Mouse (Mus musculus) erythroblast, adult 5-6 weeks (primary cell): ENCODE results near the gene Tcte3. TPM values are rescaled to one million over a fixed set of nuclear protein-coding genes. Genes with fewer than 3 reads are reported as not detected.

Experiments
- total RNA-seq, 2 experiments: library from RNA; stranded (forward) in 1 of 2; stranded (reverse) in 1 of 2; fragments of 150-400 nt in 1 of 2; fragments of 200-764, 138-1000 nt in 1 of 2; gene quantifications; 2 replicates each; pipeline versions ENCODE4 v1.2.3 to v1.2.4; 2015 to 2017; ENCODE audit warnings: low replicate concordance in 2 of 2

The Tcte3 gene
- total RNA-seq, 2 experiments from 2014 or later, result not detected

Other genes with a start within 250 kb of the Tcte3 start
- gene Wdr27, start 98.3 kb downstream of the Tcte3 start, total RNA-seq (2015; ENCODE audit: low replicate concordance), result not detected in 2 replicates
- not detected in 2 replicates for gene Wdr27, start 98.3 kb downstream of the Tcte3 start, total RNA-seq (2017; ENCODE audit: low replicate concordance)
- gene 1600012H06Rik, start 98.3 kb downstream of the Tcte3 start, total RNA-seq (2015; ENCODE audit: low replicate concordance), result 5.4 and 9.0 TPM in 2 replicates
- gene 1600012H06Rik, start 98.3 kb downstream of the Tcte3 start, total RNA-seq (2017; ENCODE audit: low replicate concordance), result 6.7 and 6.8 TPM in 2 replicates
- 88.6 and 101 TPM in 2 replicates for gene Phf10, start 80.2 kb downstream of the Tcte3 start, total RNA-seq (2015; ENCODE audit: low replicate concordance)
- gene Phf10, start 80.2 kb downstream of the Tcte3 start, total RNA-seq (2017; ENCODE audit: low replicate concordance), result 42.1 and 49.3 TPM in 2 replicates
- 0.96 and 1.3 TPM in 2 replicates for gene 9030025P20Rik, start 63.0 kb downstream of the Tcte3 start, total RNA-seq (2015; ENCODE audit: low replicate concordance)
- 0.94 and 3.1 TPM in 2 replicates for gene 9030025P20Rik, start 63.0 kb downstream of the Tcte3 start, total RNA-seq (2017; ENCODE audit: low replicate concordance)
- gene Gm3417, start 62.7 kb downstream of the Tcte3 start, total RNA-seq (2015; ENCODE audit: low replicate concordance), result not detected in 2 replicates
- not detected in 2 replicates for gene Gm3417, start 62.7 kb downstream of the Tcte3 start, total RNA-seq (2017; ENCODE audit: low replicate concordance)
- not detected in 2 replicates for gene Gm3435, start 31.3 kb downstream of the Tcte3 start, total RNA-seq (2015; ENCODE audit: low replicate concordance)
- gene Gm3435, start 31.3 kb downstream of the Tcte3 start, total RNA-seq (2017; ENCODE audit: low replicate concordance), result 2.1 and 6.7 TPM in 2 replicates
- gene Ermard, start 280 bp downstream of the Tcte3 start, total RNA-seq (2015; ENCODE audit: low replicate concordance), result 35.0 and 43.1 TPM in 2 replicates
- gene Ermard, start 280 bp downstream of the Tcte3 start, total RNA-seq (2017; ENCODE audit: low replicate concordance), result 17.9 and 28.6 TPM in 2 replicates
- 1.0 TPM in 1 of 2 replicates, not detected in the other for gene Gm3448, start within 50 bp of the Tcte3 start, total RNA-seq (2015; ENCODE audit: low replicate concordance)
- 2.4 and 4.8 TPM in 2 replicates for gene Gm3448, start within 50 bp of the Tcte3 start, total RNA-seq (2017; ENCODE audit: low replicate concordance)